Comparison of ENCODE assay signal across 8 mouse cellular contexts in the genomic region with DNA sequence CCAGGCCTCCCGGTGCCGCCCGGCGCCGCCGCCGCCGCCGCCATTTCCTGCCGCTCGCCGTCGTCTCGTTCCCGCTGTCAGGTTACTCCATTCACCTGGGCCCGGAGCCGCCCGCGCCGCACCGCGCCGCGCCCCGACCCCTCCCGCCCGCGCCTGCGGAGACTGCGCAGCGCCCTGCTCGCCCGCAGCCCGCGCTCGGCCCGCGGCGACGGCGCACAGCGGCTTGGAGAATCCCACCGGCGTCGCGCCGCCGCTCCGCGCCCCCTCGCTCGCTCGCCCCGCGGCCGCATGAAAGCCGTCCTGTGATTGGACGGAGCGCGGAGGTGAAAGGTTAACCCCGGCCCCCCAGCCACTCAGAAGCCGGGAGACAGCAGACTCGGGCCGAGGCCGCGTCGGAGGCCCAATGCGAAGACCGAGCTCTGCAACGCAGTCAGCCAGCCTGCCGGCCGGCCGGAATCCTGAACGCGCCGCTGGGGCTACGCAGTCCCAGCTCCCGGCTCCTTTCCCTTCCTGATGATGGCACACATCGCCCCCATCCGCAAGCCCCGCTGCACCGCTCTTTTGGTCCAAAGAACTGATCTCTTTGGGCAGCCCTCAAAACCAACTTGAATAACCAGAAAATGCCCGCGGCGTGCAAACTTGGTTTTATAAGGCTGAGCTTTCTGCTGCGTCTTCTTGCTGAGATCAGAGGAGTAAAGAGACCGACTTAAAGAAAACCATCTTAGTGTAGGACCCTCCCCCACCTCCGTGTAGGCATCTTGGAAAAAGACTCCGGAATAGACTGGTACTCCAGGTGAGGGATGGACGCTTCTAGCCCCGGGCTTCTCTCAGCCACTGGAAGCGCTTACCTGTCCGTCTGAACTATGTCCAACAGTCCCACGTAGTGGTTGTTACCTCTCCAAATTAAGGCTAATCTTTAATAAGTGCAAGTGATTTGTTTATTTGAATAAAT. TPM values are rescaled to one million over a fixed set of nuclear protein-coding genes. Genes with fewer than 3 reads are reported as not detected.
DNase-seq lines count a peak whose midpoint lies in the region; ATAC-seq lines count a peak whose summit lies in the region.

A gene (minus strand): TSS at position 139 of the 952 bp plus-strand sequence.

- H3K4me2 ChIP-seq in heart, embryonic 13.5 days, result peak within 1 kb of the TSS; percentile 92
- H3K4me2 ChIP-seq in liver, embryonic 12.5 days, result peak within 1 kb of the TSS; percentile 96
- peak within 1 kb of the TSS; percentile 89 for H3K4me2 ChIP-seq in stomach, embryonic 15.5 days

- peak within 1 kb of the TSS; percentile 90 for H3K9ac ChIP-seq in heart, embryonic 13.5 days
- H3K9ac ChIP-seq in liver, embryonic 12.5 days, result peak within 1 kb of the TSS; percentile 87
- H3K9ac ChIP-seq in stomach, embryonic 15.5 days, result peak within 1 kb of the TSS; percentile 84

- WGBS in heart, embryonic 13.5 days, result 1% methylated on average over 90 of the region's 94 CpGs
- under 1% methylated on average over 85 of the region's 94 CpGs for WGBS in liver, embryonic 12.5 days (ENCODE audit: insufficient replicate concordance)
- WGBS in stomach, embryonic 15.5 days, result under 1% methylated on average over 82 of the region's 94 CpGs

- no peaks in the 10 kb centered on the region for H3K9me3 ChIP-seq in heart, embryonic 13.5 days
- no peaks in the 10 kb centered on the region for H3K9me3 ChIP-seq in liver, embryonic 12.5 days (replicated peaks)
- H3K9me3 ChIP-seq in stomach, embryonic 15.5 days, result no peaks in the 10 kb centered on the region

- peak within 1 kb of the TSS; percentile 87 for H3K27ac ChIP-seq in heart, embryonic 13.5 days (replicated peaks)
- peak within 1 kb of the TSS; percentile 81 for H3K27ac ChIP-seq in liver, embryonic 12.5 days
- peak within 1 kb of the TSS; percentile 90 for H3K27ac ChIP-seq in stomach, embryonic 15.5 days

- peak; percentile 89 for ATAC-seq in erythroid progenitor cell, adult 5-6 weeks (replicated peaks; ENCODE audit: low FRiP score, poor library complexity, severe bottlenecking)
- peak; percentile 88 for ATAC-seq in heart, embryonic 13.5 days (ENCODE audit: extremely low read depth, insufficient number of reproducible peaks, low FRiP score, low TSS enrichment)
- peak; percentile 91 for ATAC-seq in liver, embryonic 12.5 days
- ATAC-seq in stomach, embryonic 15.5 days (ENCODE audit: insufficient read depth, low FRiP score, low read depth), result peak; percentile 94

- peak; percentile 96 for DNase-seq in CD4-positive helper T cell, adult 2 months (ENCODE audit: low read depth, low spot score)
- peak; percentile 90 for DNase-seq in brain, embryonic 18.5 days (ENCODE audit: low read depth, low spot score)
- DNase-seq in kidney, postnatal 10 days, result peak; percentile 99
- peak; percentile 95 to 96 for DNase-seq in natural killer cell, adult 2 months (ENCODE audit: low spot score in 2 of 2)

- peaks cover 47% of the 10 kb centered on the region for H3K4me1 ChIP-seq in heart, embryonic 13.5 days
- peaks cover 54% of the 10 kb centered on the region for H3K4me1 ChIP-seq in liver, embryonic 12.5 days
- H3K4me1 ChIP-seq in stomach, embryonic 15.5 days, result peaks cover 21% of the 10 kb centered on the region

- H3K27me3 ChIP-seq in heart, embryonic 13.5 days (replicated peaks), result no peaks in the 10 kb centered on the region
- no peaks in the 10 kb centered on the region for H3K27me3 ChIP-seq in liver, embryonic 12.5 days (replicated peaks)
- no peaks in the 10 kb centered on the region for H3K27me3 ChIP-seq in stomach, embryonic 15.5 days (replicated peaks)

- peak within 1 kb of the TSS; percentile 71 for H3K4me3 ChIP-seq in heart, embryonic 13.5 days
- H3K4me3 ChIP-seq in liver, embryonic 12.5 days, result peak within 1 kb of the TSS; percentile 78
- peak within 1 kb of the TSS; percentile 91 for H3K4me3 ChIP-seq in stomach, embryonic 15.5 days (replicated peaks)

- peaks cover 8% of the 10 kb centered on the region; the same call in 1 of the 2 replicates for H3K36me3 ChIP-seq in heart, embryonic 13.5 days
- H3K36me3 ChIP-seq in liver, embryonic 12.5 days, result peaks cover 11% of the 10 kb centered on the region
- H3K36me3 ChIP-seq in stomach, embryonic 15.5 days, result no peaks in the 10 kb centered on the region

RNA-seq across cellular contexts. Expression of the gene that starts here (rescaled TPM):
- 14.3 and 18.7 TPM in 2 replicates for total RNA-seq in erythroid progenitor cell, adult 5-6 weeks (2015; ENCODE audit: low replicate concordance)
- 10.5 and 27.6 TPM in 2 replicates for total RNA-seq in erythroid progenitor cell, adult 5-6 weeks (2017; ENCODE audit: low replicate concordance)
- polyA plus RNA-seq in heart, embryonic 13.5 days (2015; fragmentation: Nextera tagmentation; extraction: Ambion mirVana), result 26.0 and 28.0 TPM in 2 replicates
- polyA plus RNA-seq in liver, embryonic 12.5 days (2016; fragmentation: Nextera tagmentation; extraction: Ambion mirVana), result 22.5 and 23.1 TPM in 2 replicates
- 27.0 and 31.4 TPM in 2 replicates for polyA plus RNA-seq in stomach, embryonic 15.5 days (2015; fragmentation: Nextera tagmentation; extraction: Ambion mirVana)

Comparison
In these comparisons a context has a peak if more than half of its experiments do, and no peak if none do; other contexts are left out.
1. Peak in every context shown above with its lines: DNase-seq, ATAC-seq, H3K4me3 ChIP-seq and H3K27ac ChIP-seq.